Mouse (Mus musculus): ENCODE measurements around the gene Dnttip1.

GRCm38 (mm10) chr2:164773229-164773988, 27.6 kb downstream of the Dnttip1 start:
- TF ChIP-seq CTCF (IDR thresholded peaks at IDR 0.05; ENCODE audit: low read depth) (no peak), EP300 (IDR thresholded peaks at IDR 0.05; ENCODE audit: low read depth) (no peak)

All from liver, embryonic 14.5 days (tissue).